Mouse (Mus musculus) layer of hippocampus, postnatal 10 days (tissue): ENCODE measurements around the gene Camta1. TPM values are rescaled to one million over a fixed set of nuclear protein-coding genes. Genes with fewer than 3 reads are reported as not detected.

Experiments
- DNase-seq, 2 experiments: peaks; one replicate each; pipeline ENCODE4 v3.0.0; 2021; ENCODE audit warnings: low spot score in 2 of 2
- total RNA-seq, 2 experiments: library from RNA; stranded (reverse); gene quantifications; 2 replicates each; pipeline ENCODE4 v1.2.3; 2021

Gene Camta1
- total RNA-seq, 2 experiments from 2014 or later = 218 to 223 TPM

- no peak for DNase-seq
These were observed 250.1 kb downstream of the Camta1 start for GRCm38 (mm10) chr4:151611621-151612020.

- peak; percentile 65 to 72 for DNase-seq
These were observed 251.4 kb downstream of the Camta1 start for GRCm38 (mm10) chr4:151610266-151610665.

- DNase-seq = peak; percentile 37 to 48
These were observed 256.8 kb downstream of the Camta1 start for GRCm38 (mm10) chr4:151604907-151605306.

GRCm38 (mm10) chr4:151604481-151604880, 257.2 kb downstream of the Camta1 start:
- DNase-seq = peak; percentile 75 to 85

DNA sequence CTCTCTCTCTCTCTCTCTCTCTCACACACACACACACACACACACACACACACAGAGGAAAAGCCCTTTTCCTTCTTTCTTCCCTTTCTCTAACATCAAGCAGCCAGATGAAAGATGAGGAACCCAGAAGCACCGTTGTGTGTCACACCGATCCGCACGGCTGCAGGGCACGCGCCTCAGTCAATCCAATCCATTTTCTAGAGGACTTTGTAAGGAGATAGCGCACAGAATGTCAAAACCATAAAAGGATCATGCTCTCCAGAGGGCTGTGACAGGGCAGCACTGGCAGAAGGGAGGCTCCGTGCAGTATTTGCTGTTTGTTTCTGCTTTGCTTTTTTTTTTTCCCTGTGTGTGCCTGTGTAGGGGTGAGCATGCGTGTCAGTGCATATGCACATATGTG, 258.1 kb downstream of the Camta1 start:
- DNase-seq = no peak

- no peak for DNase-seq
These were observed 266.6 kb downstream of the Camta1 start for GRCm38 (mm10) chr4:151595116-151595515.

DNA sequence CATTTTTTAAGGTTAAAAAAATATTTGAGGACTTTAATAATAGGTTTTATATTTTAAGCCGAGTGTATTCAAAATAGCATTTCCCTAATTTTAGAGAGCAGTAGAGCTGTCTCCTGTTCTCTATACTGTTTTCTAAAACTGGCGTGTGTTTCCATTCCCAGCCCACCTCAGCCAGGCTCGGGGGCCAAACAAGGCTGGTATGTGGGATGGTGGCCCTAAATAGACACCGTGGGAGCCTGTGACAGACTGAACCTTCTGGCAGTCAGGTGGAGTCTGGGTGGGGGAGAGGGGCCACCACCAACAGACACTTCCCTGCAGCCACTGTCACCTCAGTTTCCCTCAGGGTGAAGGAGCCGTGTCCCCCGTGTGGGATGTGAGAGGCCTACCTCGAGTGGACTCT, 268.6 kb downstream of the Camta1 start:
- DNase-seq = no peak

GRCm38 (mm10) chr4:151586074-151586473, 275.6 kb downstream of the Camta1 start:
- DNase-seq = no peak

DNA sequence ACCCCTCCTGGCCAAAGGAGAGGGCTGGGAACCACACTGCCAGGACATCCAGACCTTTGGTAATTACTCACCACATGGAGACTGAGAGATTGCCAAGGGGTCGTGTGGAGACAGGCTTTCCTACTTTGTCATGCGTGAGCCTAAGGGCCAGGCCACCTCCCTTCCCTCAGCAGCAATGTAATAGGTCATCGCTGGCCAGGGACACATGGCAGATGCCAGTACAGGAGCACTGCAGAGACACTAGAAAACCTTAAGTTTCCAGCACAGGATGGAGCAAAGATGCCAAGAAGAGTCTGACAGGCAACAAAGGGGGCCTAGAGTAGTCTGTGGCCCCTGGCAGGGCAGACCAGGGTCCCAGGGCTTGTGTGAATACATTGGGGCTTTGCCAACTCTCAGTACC, 283.7 kb downstream of the Camta1 start:
- no peak for DNase-seq

DNA sequence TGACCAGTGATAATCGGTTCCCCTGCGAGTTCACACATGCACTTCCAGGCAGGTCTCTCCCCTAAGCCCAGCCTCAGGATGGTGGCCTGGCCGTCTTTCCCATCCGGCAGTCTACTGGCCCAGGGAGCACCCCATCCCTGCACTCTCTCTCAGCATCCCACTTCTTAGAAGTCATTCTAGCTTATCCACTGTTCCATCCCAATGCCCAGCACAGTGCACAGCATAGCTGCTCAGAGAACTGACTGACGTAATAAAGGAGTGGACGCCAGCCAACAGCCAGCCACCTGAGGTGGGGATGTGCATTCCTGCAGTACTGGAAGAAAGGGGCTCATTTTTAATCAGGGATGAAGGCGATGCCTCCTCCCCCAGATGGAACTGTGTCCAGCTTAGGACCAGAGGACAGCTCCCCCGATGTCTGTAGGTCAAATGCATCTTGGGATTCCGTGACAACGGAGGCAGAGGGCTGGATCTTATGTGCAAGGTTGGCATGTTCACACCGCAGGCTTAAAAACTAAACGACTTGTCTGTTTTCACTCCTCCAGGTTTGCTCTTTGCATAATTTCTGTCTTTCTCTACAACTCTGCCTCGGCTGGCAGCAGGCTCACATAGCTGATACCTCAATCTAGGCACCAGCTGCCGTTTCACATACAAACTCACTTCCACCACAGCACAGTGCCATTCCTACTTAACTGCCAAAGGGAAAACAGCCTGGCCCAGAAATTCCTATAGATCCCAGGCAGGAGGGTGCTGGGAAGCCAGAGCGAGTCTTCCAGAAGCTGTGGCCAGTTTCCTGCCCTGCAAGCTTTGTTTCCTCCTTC, 285.2 kb downstream of the Camta1 start:
- no peak for DNase-seq

GRCm38 (mm10) chr4:151572716-151573115, 289.0 kb downstream of the Camta1 start:
- DNase-seq = no peak

GRCm38 (mm10) chr4:151569586-151569985, 292.1 kb downstream of the Camta1 start:
- peak in 1 of 2 experiments; percentile 37 for DNase-seq

- DNase-seq = no peak
These were observed 292.8 kb downstream of the Camta1 start for GRCm38 (mm10) chr4:151568887-151569286.

- DNase-seq = no peak
These were observed 294.6 kb downstream of the Camta1 start for GRCm38 (mm10) chr4:151567105-151567504.

DNA sequence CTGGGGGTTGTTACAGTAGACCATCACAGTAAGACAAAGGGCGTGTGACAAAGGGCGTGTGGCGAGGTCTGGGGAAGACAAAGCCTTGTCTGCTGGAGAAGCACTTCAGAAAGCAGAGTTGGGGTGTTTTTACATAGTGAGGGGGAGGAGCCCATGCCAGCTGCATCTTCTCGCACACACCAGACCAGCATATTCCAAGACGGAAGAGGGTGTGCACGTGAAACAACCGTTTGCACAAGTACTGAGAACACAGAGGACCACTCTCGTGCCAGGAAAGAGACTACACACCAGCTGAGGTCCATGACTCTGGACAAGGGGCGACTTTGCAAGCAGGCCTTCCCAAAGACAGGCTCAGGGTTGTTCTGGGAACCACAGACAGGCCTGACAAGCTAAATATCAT, 306.2 kb downstream of the Camta1 start:
- DNase-seq = no peak

DNA sequence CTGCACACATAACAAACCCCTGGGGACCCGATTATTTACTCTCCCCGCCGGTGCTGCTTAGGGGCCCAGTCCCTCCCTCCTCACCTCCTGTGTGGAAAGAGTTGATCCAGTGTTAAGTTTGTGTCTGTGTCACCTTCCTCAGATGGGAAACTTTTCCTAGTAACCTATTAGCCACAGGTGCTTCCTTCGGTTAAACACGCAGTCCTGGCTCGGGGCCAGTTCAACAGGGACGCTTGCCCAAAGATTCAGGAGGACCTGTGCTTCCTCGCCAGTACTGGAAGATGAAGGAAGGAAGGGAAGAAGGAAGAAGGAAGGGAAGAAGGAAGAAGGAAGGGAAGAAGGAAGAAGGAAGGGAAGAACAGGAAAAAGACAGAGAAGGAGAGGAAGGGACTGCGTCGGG, 312.2 kb downstream of the Camta1 start:
- DNase-seq = no peak

- DNase-seq = no peak
These were observed 316.2 kb downstream of the Camta1 start for GRCm38 (mm10) chr4:151545452-151545851.

GRCm38 (mm10) chr4:151544191-151544590, 317.5 kb downstream of the Camta1 start:
- no peak for DNase-seq

DNA sequence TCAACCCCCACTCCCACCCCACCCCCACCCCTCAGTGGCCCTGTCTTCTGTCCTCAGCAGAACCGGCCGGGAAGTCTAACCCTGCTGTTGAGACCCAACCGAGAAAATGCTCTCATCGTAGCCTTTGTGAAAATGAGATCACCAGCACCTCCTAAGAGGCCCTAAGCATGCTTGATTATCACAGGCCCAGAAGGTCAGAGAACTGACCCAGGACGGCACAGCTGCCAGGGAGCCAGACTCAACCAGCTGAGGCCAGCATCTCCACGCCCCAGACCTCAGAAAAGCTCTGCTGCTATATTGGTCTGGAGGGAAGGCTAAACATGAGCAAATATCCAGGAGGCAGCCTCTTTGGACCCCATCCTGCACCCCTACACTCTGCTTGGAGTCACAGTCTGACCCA, 321.1 kb downstream of the Camta1 start:
- no peak for DNase-seq

- peak in 1 of 2 experiments; percentile 30 for DNase-seq
These were observed 321.8 kb downstream of the Camta1 start for GRCm38 (mm10) chr4:151539881-151540280.

DNA sequence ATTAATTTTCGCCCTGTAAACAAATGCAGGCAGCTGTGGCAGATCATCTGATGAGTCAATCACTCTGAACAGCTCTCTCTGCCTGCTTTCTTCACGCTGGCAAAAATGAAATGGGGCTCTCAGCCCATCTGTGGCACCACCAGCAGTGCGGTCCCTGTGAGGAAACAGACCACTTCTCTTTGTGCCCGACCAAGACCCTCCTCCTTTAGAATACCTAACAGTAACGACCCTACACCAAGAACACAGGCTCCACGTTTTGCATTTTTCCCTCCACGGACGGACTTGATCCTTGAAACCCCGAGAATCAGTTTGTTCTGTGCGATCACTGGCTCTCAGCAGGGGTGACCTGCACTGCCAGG, 322.5 kb downstream of the Camta1 start:
- DNase-seq = no peak

DNA sequence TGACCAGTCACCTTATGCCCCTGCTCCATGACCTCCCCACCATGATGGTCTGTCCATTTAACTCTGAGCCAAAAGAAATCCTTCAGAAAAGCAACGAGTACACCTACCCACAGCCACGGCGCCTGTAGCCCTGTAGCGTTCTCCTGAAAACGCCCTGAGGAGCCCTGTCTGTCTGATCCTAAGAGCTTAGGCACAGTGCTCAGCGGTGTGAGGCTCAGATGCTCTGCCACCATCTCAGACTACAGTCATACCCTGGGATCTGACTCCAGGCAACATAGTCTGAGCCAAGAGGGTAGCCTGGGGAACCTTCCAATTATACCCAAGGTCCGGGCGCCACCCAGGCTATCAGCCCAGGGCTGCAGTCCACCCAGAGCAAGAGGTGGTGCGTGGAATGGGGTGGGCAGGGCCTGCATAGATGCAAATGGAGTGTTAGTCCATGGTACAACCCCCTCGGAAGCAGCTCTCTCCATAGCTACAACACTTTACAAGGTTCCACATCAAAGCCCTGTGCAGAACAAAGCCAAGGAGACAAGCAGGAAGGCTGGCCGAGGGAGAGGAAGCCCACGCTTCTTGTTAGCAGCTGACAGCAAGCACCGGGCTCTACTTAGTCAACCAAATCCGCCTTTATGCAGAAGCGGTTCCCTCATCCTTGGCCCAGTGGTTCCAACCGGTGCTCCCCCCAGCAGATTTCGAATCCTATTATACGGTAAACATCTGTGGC, 323.1 kb downstream of the Camta1 start:
- no peak for DNase-seq
